Mouse (Mus musculus): ENCODE data around the gene Magi1. TPM values are rescaled to one million over a fixed set of nuclear protein-coding genes. Genes with fewer than 3 reads are reported as not detected.

Gene Magi1
- total and polyA plus RNA-seq, 3 experiments = 4.1 to 16.5 (median 14.0) TPM

GRCm38 (mm10) chr6:94103581-94103980 lies 180.1 kb downstream of the Magi1 start:
- no peak for DNase-seq
- Histone ChIP-seq H3K27ac (no peak overlapping the region), H3K4me3 (no peak overlapping the region), H3K4me1 (ENCODE audit: control insufficient read depth, insufficient read depth, low read length) (peaks cover 9% of the 10 kb centered on the region), H3K79me2 (replicated peaks; ENCODE audit: control insufficient read depth, insufficient read depth, low read length) (peaks cover 4% of the 10 kb centered on the region; the same call in 1 of the 2 replicates), H3K27me3 (ENCODE audit: control insufficient read depth, insufficient read depth, low read length) (no peaks in the 10 kb centered on the region), H3K36me3 (ENCODE audit: control insufficient read depth, insufficient read depth, low read length) (no peaks in the 10 kb centered on the region; the same call in 1 of the 2 replicates), H3K9ac (ENCODE audit: low read depth, low read length) (no peak overlapping the region)
- 84% methylated on average over 3 of the region's 3 CpGs for WGBS
- no peak for TF ChIP-seq CTCF (IDR thresholded peaks at IDR 0.05)
- TF ChIP-seq POLR2A (IDR thresholded peaks at IDR 0.05; ENCODE audit: insufficient read depth, low read depth, low read length) = no peak
- no peak for TF ChIP-seq EP300 (IDR thresholded peaks at IDR 0.05; ENCODE audit: insufficient read depth, low read depth, low read length)
- intact Hi-C loops (cut with DNase I) = no loop called here

GRCm38 (mm10) chr6:94101256-94101655 lies 182.5 kb downstream of the Magi1 start:
- Histone ChIP-seq H3K79me2 (replicated peaks; ENCODE audit: control insufficient read depth, insufficient read depth, low read length) (peaks cover 4% of the 10 kb centered on the region; the same call in 1 of the 2 replicates), H3K4me1 (ENCODE audit: control insufficient read depth, insufficient read depth, low read length) (peaks cover 5% of the 10 kb centered on the region), H3K27me3 (ENCODE audit: control insufficient read depth, insufficient read depth, low read length) (no peaks in the 10 kb centered on the region), H3K9ac (ENCODE audit: low read depth, low read length) (no peak overlapping the region), H3K27ac (no peak overlapping the region), H3K36me3 (ENCODE audit: control insufficient read depth, insufficient read depth, low read length) (no peaks in the 10 kb centered on the region; the same call in 1 of the 2 replicates), H3K4me3 (no peak overlapping the region)
- intact Hi-C loops (cut with DNase I) = no loop called here
- TF ChIP-seq EP300 (IDR thresholded peaks at IDR 0.05; ENCODE audit: insufficient read depth, low read depth, low read length) (no peak), CTCF (IDR thresholded peaks at IDR 0.05) (no peak), POLR2A (IDR thresholded peaks at IDR 0.05; ENCODE audit: insufficient read depth, low read depth, low read length) (no peak)
- DNase-seq = no peak
- 24% methylated on average over 5 of the region's 5 CpGs for WGBS

DNA sequence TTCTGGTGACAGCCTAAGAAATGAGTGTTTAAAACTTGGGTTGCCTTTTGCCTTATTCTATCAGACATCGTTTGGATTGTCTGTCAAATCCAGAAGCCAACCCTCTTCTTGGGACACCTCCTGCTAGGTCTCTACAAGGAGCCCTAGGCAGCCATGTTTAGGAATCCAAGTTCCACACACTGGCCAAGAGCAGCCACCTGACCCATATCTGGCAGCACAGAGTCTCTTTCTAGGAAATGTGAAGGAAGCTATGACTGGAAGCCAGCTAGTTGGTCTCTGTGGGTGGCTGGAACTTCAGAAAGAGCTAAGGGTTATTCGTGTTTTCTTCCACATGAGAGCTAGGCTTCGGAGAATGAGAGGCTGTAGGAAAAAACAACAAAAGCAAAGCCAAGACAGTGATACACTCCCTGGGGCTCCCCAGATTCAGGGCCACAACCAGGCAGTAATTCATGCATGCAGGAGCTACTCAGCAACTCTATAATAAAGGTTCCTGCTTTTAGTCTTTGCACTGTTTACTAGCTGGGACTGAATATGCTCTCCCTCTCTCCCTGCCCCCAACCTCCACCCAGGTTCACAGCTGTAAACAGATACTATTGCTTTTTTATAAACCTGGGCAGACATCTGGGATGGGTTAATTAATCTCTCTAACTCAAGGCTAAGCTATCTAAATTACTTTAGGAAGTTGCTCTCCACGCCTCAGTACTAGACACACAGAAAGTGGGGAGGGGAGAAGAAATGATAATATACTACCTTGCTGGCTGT lies 188.6 kb downstream of the Magi1 start:
- H3K36me3 ChIP-seq (ENCODE audit: control insufficient read depth, insufficient read depth, low read length) = no peaks in the 10 kb centered on the region
- 44% methylated on average over 4 of the region's 4 CpGs for WGBS
- TF ChIP-seq POLR2A (IDR thresholded peaks at IDR 0.05; ENCODE audit: insufficient read depth, low read depth, low read length) (no peak), EP300 (IDR thresholded peaks at IDR 0.05; ENCODE audit: insufficient read depth, low read depth, low read length) (no peak), CTCF (IDR thresholded peaks at IDR 0.05) (no peak)
- no peaks in the 10 kb centered on the region for H3K27me3 ChIP-seq (ENCODE audit: control insufficient read depth, insufficient read depth, low read length)
- H3K4me1 ChIP-seq (ENCODE audit: control insufficient read depth, insufficient read depth, low read length) = peaks cover 2% of the 10 kb centered on the region; the same call in 1 of the 2 replicates
- H3K27ac ChIP-seq = no peak overlapping the region
- H3K4me3 ChIP-seq = no peak overlapping the region
- H3K79me2 ChIP-seq (replicated peaks; ENCODE audit: control insufficient read depth, insufficient read depth, low read length) = 0 out of 2 replicates have a peak, but pooled peaks cover 1% of the 10 kb centered on the region
- intact Hi-C loops (cut with DNase I) = no loop called here
- DNase-seq = no peak
- H3K9ac ChIP-seq (ENCODE audit: low read depth, low read length) = no peak overlapping the region

DNA sequence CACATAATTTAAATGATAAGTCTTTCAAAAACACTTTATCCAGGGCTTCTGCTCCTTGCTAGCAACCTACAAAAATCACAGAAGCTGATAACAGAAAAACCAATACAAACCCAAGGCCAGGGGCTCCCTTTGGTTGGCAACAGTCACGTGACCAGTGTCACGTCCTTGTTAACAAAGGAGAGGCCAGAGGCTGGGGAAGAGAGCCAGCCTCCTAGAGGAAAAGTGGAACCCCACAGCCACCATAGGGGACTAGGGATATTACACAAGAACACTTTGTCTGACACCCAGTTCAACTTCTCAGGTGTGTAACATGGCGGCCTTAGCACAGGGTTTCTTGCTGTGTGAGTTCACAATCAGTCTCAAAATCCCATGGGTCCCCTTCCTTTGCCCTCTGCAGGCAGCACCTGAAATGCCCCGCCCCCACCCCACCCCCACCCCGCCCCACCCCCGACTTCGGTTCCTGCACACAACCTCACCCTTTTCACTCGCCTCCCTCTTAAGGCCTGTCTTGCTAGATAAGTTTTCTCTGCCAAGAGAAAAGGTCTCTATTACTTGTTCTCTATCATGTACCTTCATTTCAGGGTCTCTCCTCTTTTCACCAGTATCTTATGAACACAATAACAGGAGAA lies 190.6 kb downstream of the Magi1 start:
- peaks cover 2% of the 10 kb centered on the region; the same call in 1 of the 2 replicates for H3K4me1 ChIP-seq (ENCODE audit: control insufficient read depth, insufficient read depth, low read length)
- 61% methylated on average over 8 of the region's 8 CpGs for WGBS
- no peaks in the 10 kb centered on the region for H3K36me3 ChIP-seq (ENCODE audit: control insufficient read depth, insufficient read depth, low read length)
- H3K9ac ChIP-seq (ENCODE audit: low read depth, low read length) = no peak overlapping the region
- H3K27ac ChIP-seq = no peak overlapping the region
- no peak for DNase-seq
- H3K27me3 ChIP-seq (ENCODE audit: control insufficient read depth, insufficient read depth, low read length) = no peaks in the 10 kb centered on the region
- no peak overlapping the region for H3K4me3 ChIP-seq
- intact Hi-C loops (cut with DNase I) = no loop called here
- H3K79me2 ChIP-seq (replicated peaks; ENCODE audit: control insufficient read depth, insufficient read depth, low read length) = 0 out of 2 replicates have a peak, but pooled peaks cover 1% of the 10 kb centered on the region
- TF ChIP-seq CTCF (IDR thresholded peaks at IDR 0.05) = no peak
- no peak for TF ChIP-seq EP300 (IDR thresholded peaks at IDR 0.05; ENCODE audit: insufficient read depth, low read depth, low read length)
- TF ChIP-seq POLR2A (IDR thresholded peaks at IDR 0.05; ENCODE audit: insufficient read depth, low read depth, low read length) = no peak

DNA sequence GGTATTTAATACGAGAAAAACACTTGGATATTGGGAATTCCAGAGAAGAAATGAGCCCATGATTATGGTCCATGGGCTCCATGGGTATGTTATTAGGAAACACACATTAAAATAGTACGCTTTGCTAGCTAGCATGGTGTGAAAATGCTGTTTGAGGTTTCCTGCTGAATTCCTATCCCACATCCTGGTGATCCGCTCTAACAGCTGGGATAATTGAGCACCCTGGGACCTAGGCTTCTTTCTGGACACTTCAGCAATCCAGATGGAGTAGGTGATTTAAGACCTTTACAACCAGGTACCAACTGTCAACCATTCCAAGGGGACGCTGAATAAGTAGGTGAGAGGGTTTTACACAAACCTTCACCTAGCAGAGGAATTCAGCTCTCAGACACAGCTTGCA lies 191.2 kb downstream of the Magi1 start:
- no peak overlapping the region for H3K9ac ChIP-seq (ENCODE audit: low read depth, low read length)
- 0 out of 2 replicates have a peak, but pooled peaks cover 1% of the 10 kb centered on the region for H3K79me2 ChIP-seq (replicated peaks; ENCODE audit: control insufficient read depth, insufficient read depth, low read length)
- TF ChIP-seq CTCF (IDR thresholded peaks at IDR 0.05) (no peak), POLR2A (IDR thresholded peaks at IDR 0.05; ENCODE audit: insufficient read depth, low read depth, low read length) (no peak), EP300 (IDR thresholded peaks at IDR 0.05; ENCODE audit: insufficient read depth, low read depth, low read length) (no peak)
- no peaks in the 10 kb centered on the region for H3K36me3 ChIP-seq (ENCODE audit: control insufficient read depth, insufficient read depth, low read length)
- DNase-seq = no peak
- H3K27me3 ChIP-seq (ENCODE audit: control insufficient read depth, insufficient read depth, low read length) = no peaks in the 10 kb centered on the region
- peaks cover 2% of the 10 kb centered on the region; the same call in 1 of the 2 replicates for H3K4me1 ChIP-seq (ENCODE audit: control insufficient read depth, insufficient read depth, low read length)
- 88% methylated on average over 4 of the region's 4 CpGs for WGBS
- H3K4me3 ChIP-seq = no peak overlapping the region
- intact Hi-C loops (cut with DNase I) = no loop called here
- H3K27ac ChIP-seq = no peak overlapping the region

DNA sequence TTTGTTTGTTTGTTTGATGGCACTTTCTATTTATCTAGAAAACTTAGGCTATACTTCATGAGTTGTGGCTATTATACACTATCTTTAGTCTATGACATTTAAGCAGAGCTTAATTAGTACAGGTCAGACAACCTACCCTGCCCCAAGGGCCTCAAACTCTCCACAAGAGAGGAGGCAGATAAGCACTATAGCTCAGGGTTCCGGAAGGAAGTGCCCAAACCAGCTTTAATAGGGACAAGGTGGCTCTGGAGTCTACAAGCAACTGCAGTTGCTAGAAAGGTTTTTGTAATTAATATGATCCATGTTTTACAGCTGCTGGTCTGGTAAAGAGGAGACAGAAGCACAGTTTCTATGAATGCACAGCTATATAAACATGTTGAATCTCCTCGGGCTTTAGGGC lies 196.9 kb downstream of the Magi1 start:
- Histone ChIP-seq H3K79me2 (replicated peaks; ENCODE audit: control insufficient read depth, insufficient read depth, low read length) (0 out of 2 replicates have a peak, but pooled peaks cover 1% of the 10 kb centered on the region), H3K36me3 (ENCODE audit: control insufficient read depth, insufficient read depth, low read length) (no peaks in the 10 kb centered on the region; the same call in none of the 2 replicates), H3K27ac (no peak overlapping the region), H3K4me1 (ENCODE audit: control insufficient read depth, insufficient read depth, low read length) (peaks cover 5% of the 10 kb centered on the region), H3K27me3 (ENCODE audit: control insufficient read depth, insufficient read depth, low read length) (no peaks in the 10 kb centered on the region), H3K9ac (ENCODE audit: low read depth, low read length) (no peak overlapping the region), H3K4me3 (no peak overlapping the region)
- intact Hi-C loops (cut with DNase I) = no loop called here
- no peak for DNase-seq
- 52% methylated on average over 2 of the region's 2 CpGs for WGBS
- no peak for TF ChIP-seq POLR2A (IDR thresholded peaks at IDR 0.05; ENCODE audit: insufficient read depth, low read depth, low read length)
- TF ChIP-seq CTCF (IDR thresholded peaks at IDR 0.05) = no peak
- TF ChIP-seq EP300 (IDR thresholded peaks at IDR 0.05; ENCODE audit: insufficient read depth, low read depth, low read length) = no peak
